Mouse (Mus musculus): Measurements from ENCODE around the gene Tcirg1. TPM values are rescaled to one million over a fixed set of nuclear protein-coding genes. Genes with fewer than 3 reads are reported as not detected.

Tcirg1 gene
- total RNA-seq, 2 experiments from 2014 or later, result 14.4 to 16.1 TPM

DNA sequence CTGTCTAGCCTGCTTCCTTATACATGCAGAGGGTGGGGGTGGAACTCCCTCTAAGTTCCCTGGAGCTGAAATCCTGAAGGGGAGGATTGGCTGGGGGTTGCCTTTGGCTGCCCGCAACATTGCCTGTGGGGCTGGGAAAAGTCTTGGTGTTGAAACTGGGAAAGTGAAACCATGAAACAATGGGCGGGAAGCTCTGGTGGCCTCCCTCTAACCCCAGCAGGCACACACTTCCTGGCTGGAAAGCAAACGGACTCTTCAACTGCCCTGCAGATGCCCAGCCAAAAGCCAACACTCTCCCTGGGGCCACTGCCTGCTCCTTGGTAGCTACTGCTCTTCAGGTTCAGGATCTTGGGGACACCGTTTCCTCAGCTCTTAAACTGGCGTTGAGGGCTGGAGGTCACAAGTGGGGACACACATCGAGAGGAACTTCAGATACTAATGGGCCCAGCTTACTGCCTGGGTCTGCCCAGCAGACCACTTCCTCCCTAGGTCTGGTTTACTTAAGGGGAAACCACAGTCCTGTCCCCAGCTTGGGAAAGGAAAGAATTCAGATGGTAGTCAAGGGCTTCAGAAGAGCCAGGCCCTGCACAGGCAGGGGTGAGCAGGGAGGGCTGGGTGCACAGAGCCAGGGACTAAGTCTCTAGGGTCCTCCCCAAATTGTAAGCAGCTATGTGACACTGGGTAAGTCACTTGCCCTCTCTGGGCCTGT is 1.5 kb downstream of the Tcirg1 start:
- intact Hi-C loops (cut with DNase I), result loop anchor here (5.0 kb wide), 1 partner anchor 53 kb away; the partner anchor contains the start of gene Chka

DNA sequence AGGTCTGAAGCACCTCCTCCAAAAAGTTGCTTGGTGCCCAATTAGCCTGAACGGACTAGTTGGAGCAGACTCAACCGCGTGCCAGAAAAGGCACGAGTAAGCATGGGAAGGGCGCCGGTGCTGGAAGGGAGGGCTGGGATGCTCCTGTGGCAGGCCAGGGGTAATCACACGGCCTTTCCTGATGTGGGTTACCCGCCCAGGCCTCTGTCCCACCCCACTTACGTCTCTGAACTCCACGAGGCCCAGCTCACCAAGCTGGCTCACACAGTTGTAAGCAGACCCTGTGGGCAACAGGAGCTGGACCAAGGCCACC is 2.6 kb downstream of the Tcirg1 start:
- no peak for DNase-seq (ENCODE audit: low spot score in 2 of 2)
- intact Hi-C loops (cut with DNase I), result no loop called here

More for the DNA sequence above, 1.5 kb downstream of the Tcirg1 start:
- no peak for DNase-seq (ENCODE audit: low spot score in 2 of 2)

DNA sequence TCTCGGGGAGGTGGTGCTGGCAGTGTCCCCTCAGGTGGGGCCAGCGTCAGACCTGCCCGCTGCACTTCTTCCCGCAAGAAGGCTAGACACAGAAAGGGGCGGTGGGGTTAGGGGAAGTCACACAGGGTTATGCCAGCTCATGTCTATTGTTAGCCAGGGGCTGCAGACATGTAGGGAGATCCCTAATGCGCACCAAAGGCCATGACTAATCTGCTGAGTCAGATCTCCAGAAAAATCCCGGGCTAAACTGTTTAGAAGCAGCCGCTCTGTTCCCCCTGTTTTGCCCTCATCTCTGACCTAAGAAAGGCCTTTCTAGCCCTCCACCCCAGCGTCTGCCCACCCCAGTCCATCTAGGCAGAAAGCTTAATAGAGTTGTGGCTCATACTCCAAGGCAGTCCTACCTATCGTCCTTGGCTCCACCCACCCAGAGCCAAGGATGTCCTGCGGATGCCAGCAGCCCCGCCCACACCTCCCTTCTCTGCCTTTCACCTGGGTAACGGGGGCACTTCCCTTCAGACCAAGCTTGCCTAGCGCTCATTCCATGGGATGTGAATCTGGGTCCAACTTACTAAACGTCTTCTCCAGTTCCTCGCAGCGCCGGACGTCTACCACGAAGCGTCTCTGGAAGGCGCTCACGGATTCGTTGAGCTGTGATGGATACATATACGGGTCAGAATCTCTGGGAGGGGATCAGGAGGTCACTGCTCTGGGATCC is 3.1 kb downstream of the Tcirg1 start:
- DNase-seq (ENCODE audit: low spot score in 2 of 2), result no peak
- intact Hi-C loops (cut with DNase I), result no loop called here

DNA sequence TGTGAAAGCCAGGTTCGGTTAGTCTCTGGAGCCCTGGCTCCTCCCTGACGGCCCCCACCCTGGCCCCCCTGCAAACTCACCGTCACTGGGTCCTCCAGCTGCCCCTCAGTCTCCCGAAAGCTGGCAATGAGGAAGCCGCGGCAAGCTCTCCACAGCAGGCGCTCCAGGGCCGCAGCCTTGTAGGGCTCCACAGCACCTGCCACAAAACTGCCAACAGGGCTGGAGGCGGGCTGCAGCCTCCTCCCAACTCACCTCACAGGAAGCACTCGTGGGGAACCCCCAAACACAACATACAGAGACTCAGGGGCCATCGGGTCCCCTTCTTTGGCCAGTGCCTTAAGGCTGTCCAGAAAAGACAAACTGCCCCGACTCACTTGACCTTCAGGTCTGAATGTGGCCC is 4.0 kb downstream of the Tcirg1 start:
- intact Hi-C loops (cut with DNase I), result no loop called here
- no peak for DNase-seq (ENCODE audit: low spot score in 2 of 2)

DNA sequence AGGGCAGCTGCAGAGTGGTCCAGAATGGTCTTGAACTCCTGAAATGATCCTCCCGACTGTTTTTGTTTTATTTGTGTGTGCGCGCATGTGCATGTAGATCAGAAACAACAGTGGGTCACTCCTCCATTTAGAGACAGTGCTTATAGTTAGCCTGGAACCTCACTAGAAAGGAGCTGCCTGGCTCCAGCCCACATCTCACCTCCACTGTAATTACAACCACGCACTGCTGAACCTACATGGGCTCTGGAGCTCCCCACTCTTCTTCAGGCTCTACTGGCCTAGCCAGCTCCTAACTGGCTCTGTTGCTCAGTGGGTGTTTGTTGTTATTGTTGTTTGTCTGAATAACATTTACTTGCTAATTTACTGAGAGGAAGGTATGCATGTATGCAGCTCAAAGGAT is 7.3 kb downstream of the Tcirg1 start:
- DNase-seq (ENCODE audit: low spot score in 2 of 2), result no peak
- intact Hi-C loops (cut with DNase I), result no loop called here

DNA sequence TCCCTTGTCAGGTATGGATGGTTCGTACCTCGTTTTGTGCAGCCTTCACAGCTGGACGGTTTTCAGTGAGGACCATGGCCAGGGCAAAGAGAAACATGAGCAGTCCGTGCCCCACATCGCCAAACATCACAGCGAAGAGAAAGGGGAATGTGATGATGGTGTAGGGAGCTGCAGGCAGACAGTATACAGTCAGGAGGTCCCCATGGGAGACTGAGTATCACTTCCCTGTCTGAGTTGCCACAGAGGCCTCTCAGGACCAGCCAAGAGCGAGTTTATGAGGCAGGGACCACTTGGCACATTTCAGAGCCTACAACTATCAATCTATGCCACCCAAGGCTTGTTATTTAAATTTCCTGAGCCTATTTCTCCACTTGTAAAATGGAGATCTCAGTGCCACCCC is 8.0 kb downstream of the Tcirg1 start:
- intact Hi-C loops (cut with DNase I), result no loop called here
- DNase-seq (ENCODE audit: low spot score in 2 of 2), result no peak

DNA sequence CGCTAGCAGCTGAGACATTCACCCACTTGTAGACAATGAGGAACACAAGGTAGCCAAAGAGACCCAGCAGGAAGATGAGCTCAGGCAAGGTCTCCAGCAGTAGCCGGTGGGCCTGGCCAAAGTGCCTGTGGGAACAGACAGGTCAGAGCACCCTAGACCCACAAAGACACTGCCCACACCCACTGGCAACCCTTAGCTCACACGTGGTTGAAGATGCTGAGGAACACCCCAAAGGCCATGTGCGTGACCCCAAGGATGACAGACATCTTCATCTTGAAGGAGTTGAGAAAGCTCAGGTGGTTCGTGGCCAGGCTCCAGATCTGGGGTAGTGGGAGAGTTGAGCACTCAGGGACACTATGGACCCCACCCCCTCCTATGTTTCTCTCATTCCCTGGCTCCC is 9.4 kb downstream of the Tcirg1 start:
- no peak for DNase-seq (ENCODE audit: low spot score in 2 of 2)
- intact Hi-C loops (cut with DNase I), result no loop called here

DNA sequence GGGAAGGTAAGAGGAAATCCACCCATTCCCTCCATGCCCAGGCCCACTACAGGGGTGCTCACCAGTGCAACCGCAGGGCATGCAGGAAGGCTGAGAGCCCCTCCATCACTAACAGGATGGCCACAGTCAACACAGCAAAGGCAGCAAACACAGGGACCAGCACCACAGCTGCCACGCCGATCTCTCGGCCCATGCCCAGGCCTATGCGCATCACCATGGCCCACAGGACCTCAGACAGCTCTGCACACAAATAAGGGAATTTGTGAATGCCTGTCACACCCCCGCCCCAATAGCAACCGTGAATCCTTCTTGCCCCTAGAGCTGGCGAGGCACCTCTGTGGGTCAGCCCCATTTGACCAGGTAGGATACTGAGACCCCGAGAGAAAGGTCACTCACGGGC is 10.7 kb downstream of the Tcirg1 start:
- DNase-seq (ENCODE audit: low spot score in 2 of 2), result no peak
- intact Hi-C loops (cut with DNase I), result no loop called here

DNA sequence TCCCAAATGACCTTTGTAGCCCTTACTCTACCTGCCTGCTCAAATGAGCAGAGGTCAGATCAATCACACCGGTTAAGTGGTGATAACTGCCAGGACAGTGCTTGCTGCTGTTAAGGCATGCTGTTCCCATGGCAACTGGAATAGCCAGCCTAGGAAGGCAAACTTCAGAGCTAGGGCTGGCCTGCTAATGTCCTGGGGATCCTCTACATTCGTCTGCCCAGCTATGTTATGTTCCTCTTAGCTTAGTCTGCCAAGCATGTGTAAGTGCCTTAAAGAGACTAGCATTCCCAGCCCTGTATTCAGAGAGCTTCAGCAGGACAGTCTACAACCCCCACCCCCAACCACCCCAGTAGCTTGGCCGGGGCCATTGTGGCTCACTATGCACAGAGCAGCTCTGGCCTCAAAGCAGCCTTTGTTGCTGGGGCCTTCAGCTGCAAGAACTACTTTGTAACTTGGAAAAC is 11.7 kb downstream of the Tcirg1 start:
- no peak for DNase-seq (ENCODE audit: low spot score in 2 of 2)
- intact Hi-C loops (cut with DNase I), result no loop called here

DNA sequence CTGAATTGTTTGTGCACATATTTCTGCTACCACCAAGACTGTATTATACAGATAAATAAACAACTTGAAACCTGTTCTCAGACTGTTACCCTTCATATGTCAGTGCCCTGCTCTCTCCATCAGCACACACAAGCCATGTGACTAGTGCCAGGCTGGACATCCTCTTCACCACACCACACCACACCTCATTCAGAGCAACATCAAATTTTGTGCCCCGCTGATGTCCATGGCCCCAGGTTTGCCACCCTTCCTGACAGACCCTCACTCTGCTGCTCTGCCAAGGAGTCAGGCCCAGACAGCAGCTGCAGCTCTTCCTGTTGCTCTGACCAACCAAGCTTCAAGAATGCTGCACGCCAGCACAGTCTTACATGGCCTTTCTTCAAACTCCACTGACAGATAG is 12.6 kb downstream of the Tcirg1 start:
- no peak for DNase-seq (ENCODE audit: low spot score in 2 of 2)
- intact Hi-C loops (cut with DNase I), result no loop called here

DNA sequence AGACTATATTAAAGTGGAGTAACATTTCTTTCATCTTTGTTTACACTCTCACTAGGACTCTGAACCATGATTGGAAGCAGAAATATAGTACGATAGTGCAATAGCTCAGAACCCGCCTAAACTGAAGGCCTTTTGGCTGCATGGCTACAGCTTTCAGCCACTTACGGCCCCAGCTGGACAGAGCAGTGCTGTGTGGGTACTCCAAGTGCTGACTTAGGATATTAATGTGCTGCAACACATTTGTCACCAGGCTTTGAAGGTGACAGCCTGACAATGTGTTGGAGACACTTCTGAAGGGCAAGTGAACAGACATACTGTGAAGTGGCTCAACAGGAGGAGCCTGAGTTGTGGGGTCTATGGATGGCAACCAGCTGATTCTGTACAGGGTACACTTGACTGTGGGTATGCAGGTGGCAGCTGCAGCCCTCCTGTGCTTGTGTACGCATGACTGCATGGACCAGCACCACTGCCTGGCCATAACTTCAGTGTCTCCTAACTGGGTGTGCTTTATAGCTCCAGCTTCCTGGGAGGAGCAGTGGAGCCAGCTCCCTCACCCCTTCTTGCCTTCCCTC is 13.3 kb downstream of the Tcirg1 start:
- DNase-seq (ENCODE audit: low spot score in 2 of 2), result no peak
- intact Hi-C loops (cut with DNase I), result no loop called here

DNA sequence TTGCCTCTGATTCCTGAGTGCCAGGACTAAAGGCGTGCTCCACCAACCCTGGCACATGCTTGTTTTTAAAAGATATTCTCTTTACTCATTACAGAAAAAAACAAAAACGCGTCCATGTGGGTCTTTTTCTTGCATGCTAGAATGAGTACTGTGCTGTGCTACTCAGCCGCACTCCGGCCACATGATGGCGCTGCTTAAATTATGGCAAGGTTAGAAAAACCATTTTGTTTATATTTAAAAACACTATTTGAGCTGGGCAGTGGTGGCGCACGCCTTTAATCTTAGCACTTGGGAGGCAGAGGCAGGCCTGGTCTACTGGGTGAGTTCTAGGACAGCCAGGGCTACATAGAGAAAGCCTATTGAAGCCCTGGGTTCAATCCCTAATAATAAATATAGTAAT is 16.8 kb downstream of the Tcirg1 start:
- intact Hi-C loops (cut with DNase I), result no loop called here
- DNase-seq (ENCODE audit: low spot score in 2 of 2), result no peak

DNA sequence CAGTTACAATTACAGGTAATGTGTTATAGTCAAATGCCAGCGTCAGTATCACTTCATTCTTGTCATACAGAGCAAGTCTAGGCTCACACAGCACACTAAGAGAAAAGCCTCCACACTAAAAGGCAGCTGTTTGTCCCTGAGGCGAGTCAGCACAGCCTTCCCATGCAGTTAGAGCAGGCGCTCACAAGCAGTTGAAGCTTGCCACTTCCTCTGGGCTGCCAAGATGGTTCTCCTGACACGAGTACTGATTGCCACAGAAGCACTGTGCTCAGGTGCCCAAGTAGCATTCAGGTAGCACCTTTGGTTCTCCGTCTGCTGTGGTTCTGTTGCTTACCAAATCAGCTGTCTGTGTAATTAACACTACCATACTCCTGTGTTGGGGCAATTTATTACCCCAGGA is 17.8 kb downstream of the Tcirg1 start:
- intact Hi-C loops (cut with DNase I), result no loop called here
- no peak for DNase-seq (ENCODE audit: low spot score in 2 of 2)

DNA sequence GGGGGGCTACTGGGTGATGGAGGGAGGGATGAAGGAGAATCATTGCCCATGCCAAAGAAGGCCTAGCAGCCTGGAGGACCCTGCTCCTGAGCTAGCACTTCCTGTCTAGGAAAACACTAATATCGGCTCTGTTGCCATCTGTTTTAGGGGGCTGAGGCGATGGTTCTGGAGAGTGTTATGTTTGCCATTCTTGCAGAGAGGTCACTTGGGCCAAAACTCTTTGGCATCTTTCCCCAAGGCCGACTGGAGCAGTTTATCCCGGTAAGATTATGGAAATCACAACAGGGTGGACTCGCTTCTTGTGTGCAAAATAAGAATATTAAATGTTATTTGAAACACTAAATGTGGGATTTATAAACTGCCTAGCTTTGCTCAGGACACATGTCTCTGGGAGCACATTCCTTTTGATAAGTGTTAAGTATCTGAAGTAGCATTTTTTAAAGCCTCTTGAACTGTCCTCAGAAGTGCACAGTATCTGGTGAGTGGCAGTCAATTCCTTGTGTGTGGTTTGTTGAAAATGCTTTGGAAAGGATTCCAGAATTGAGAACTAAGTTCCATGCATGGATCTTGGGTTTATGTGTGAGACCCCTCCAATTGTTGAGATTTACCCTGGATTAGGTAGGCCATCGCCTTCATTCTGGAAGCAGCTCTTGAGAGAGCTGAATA is 22.5 kb downstream of the Tcirg1 start:
- intact Hi-C loops (cut with DNase I), result no loop called here
- no peak for DNase-seq (ENCODE audit: low spot score in 2 of 2)

DNA sequence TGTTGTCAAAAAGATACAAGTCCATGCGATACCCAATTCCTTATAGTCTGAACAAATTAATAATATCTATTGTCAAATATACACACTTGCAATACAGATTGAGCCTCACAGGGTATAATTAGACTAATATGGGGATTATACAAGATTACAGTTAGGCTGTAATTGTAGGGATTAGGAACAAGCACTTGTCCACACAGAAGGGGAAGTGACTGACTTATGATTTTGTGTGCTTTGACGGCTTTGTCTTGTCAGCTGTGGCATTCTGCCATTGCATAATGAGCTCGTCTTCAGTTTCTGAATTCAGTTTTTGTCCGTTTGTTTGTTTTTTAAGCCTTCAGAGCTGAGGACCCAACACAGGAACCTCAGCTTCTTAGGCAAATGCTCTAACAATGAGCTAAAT is 24.7 kb downstream of the Tcirg1 start:
- no peak for DNase-seq (ENCODE audit: low spot score in 2 of 2)
- intact Hi-C loops (cut with DNase I), result no loop called here

DNA sequence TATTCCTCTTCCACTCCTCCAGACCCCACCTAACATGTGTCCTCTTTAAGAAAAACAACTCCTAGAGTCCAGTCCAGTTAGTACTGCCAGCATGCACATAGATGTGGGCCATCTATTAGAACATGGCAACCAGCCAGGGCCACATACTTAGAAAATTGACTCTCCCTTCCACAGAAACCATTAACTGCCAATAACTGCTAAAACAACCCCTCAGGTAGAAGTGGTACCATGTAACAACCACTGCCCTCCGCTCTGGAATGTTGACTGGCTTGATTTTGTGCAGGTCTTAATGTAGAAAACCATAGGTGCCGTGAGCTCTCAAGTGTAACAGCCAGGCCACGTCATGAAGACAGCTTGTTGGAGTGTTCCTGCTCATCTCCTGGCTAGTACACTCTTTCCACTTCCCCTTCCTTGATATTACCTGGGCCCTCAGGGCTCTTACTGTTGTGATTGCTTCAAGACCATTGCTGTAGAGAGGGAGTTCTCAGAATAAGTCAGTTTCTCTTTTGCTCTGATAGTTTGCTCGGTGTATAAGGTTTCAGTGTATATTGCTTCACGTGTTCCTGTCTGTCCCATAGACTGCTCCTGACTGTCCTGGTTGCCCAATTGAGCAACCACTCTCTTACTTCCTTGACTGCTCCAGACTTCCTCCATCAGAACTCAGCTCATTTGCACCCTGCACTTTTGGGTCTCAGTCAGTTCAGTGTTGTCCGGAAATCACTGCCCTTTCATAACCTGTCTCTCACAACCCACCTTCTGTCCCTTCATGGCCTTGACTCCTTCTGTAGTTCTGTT is 26.7 kb downstream of the Tcirg1 start:
- intact Hi-C loops (cut with DNase I), result no loop called here
- DNase-seq (ENCODE audit: low spot score in 2 of 2), result no peak

DNA sequence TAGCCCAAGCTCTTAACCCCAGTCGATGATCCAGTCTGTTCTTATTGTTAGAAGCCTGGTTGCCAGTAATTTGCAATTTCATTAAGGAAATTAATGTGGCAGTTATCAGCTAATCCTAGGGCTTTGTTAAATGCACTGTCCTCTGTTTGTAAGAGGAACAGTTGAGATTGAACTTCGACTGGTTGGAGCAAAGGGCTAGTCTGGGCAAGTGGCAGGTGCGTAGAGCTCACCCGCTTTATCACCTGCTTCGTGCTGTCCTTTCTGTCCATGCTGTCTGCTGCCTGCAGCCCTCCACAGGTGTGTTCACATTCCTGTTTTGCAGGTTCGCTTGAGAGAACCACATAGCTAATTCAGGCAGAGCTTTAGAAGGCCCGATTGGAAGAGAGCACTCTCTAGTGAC is 31.9 kb downstream of the Tcirg1 start:
- no peak for DNase-seq (ENCODE audit: low spot score in 2 of 2)
- intact Hi-C loops (cut with DNase I), result no loop called here

DNA sequence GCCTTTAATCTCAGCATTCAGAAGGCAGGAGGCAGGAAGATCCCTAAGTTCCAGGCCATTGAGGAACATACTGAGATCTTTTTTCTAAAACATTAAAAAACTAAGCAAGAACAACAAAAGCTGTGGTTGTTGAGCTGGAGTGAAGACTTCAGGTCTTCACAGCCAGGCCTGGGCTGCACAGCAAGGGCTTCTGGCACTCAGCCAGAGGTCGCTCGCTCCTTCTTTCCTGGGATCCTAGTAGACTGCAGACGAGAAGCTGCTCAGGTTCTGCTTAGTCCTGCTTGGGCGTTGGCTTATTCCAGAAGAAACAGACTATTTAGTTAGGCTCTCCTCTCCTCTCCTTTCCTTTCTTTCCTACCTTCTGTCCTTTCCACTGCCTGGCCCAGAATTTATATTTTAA is 34.6 kb downstream of the Tcirg1 start:
- intact Hi-C loops (cut with DNase I), result no loop called here
- no peak for DNase-seq (ENCODE audit: low spot score in 2 of 2)

DNA sequence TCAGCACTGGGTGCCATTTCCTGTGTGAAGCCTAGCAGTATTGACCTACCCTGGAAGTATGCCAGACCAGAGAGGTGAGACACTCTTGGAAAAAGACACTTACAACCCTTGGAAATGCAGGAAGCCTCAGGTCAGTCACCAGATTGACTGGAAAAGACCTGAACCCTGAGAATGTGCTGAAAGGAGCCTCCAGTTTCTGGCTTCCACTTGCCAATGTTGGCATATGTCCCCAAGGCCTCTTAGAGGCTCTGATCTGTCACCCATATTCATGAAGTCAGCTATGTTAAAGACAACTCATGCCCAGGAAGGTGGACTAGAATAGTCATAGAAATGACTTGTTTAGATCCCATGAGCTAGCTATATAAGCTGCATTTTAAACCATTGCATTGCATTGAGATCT is 35.5 kb downstream of the Tcirg1 start:
- intact Hi-C loops (cut with DNase I), result no loop called here
- no peak for DNase-seq (ENCODE audit: low spot score in 2 of 2)

DNA sequence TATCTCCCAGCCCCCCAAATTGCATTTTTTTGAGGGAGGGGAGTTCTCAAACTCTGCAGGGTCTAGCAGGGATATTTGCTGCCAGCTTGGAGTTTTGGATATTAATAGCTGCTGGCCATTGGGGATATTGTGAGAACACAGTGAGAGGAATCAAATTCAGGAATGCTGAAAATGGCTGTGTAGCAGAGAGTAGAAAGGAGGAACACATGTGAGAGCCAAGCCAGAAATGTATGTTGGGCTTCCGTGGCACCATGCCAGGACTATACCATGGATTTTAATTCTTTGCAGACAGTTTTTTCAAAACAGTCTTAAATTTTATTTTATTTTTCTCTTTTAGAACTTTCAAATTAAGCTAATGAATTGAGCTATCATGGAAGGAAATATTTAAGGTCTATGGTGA is 38.6 kb downstream of the Tcirg1 start:
- DNase-seq (ENCODE audit: low spot score in 2 of 2), result peak in 1 of 2 experiments; percentile 40
- intact Hi-C loops (cut with DNase I), result no loop called here

All from left cerebral cortex, postnatal 14 days (tissue).